Mouse (Mus musculus) brain, embryonic 14.5 days (tissue): Measurements from ENCODE around the gene Gspt1.

ENCODE experiments used
- CTCF ChIP-seq: fragments of 200-500 bp; IDR thresholded peaks from 2 replicates; pipeline ENCODE4 v1.5.1; 2012; ENCODE audit warnings: inconsistent platforms, mild to moderate bottlenecking, moderate library complexity, borderline replicate concordance; ENCODE audit not compliant: insufficient read depth, insufficient read length; ENCODE audit errors: extremely low read depth
- POLR2A ChIP-seq: fragments of 200-500 bp; IDR thresholded peaks from 2 replicates; pipeline ENCODE4 v1.6.1; 2012; ENCODE audit warnings: mild to moderate bottlenecking, inconsistent platforms, borderline replicate concordance; ENCODE audit not compliant: poor library complexity, insufficient read depth, insufficient read length, severe bottlenecking; ENCODE audit errors: extremely low read depth

GRCm38 (mm10) chr16:11271073-11271472, 16.9 kb upstream of the Gspt1 start:
- TF ChIP-seq CTCF (no peak), POLR2A (no peak)
